Mouse (Mus musculus) ES-Bruce4 (cell line): ENCODE results near the gene Sorcs3.

Experiments used
- CTCF ChIP-seq: IDR thresholded peaks from one replicate; pipeline ENCODE4 v1.8.1; 2011; ENCODE audit warnings: low read depth, low read length
- EP300 ChIP-seq: IDR thresholded peaks from 2 replicates; pipeline ENCODE4 v1.6.1; 2011; ENCODE audit warnings: low read depth, low read length; ENCODE audit not compliant: insufficient read depth
- POLR2A ChIP-seq: IDR thresholded peaks from one replicate; pipeline ENCODE4 v1.8.1; 2011; ENCODE audit warnings: low read length; ENCODE audit not compliant: insufficient read depth

DNA sequence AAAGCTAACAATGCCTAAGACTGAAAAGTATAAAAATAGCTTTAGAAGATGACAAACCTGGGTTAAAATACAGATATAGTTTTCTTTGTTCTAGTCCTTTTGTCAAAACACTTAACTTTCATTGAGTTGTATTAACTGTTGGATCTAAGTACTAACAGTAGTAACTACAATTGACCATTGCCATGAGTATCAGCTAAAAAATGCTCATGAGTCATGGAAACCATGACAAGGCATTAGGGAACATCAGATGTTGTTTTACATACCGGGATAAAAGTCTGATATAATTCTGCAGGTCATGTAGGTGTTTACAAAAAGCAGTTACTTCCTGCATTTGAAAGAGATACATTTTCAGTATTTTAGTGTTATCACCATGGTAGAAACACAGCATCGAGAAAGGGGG, 575.0 kb downstream of the Sorcs3 start:
- TF ChIP-seq CTCF (no peak), POLR2A (no peak), EP300 (no peak)
